Mouse (Mus musculus) heart, embryonic 15.5 days (tissue): ENCODE data around the gene Atxn7l3. TPM values are rescaled to one million over a fixed set of nuclear protein-coding genes. Genes with fewer than 3 reads are reported as not detected.

Experiments
- ATAC-seq: fragments of 200-750 bp; cut with Nextera tagmentation; replicated peaks from 2 replicates; pipeline ENCODE4 v1.8.0; 2017; ENCODE audit warnings: low read depth, moderate TSS enrichment; ENCODE audit not compliant: insufficient number of reproducible peaks, insufficient read depth, low FRiP score
- H3K27ac ChIP-seq: fragments of 300-500 bp; sonication (generic); 2 replicates; pipeline ENCODE4 v1.5.1; 2015; ENCODE audit warnings: mild to moderate bottlenecking, inconsistent platforms
- H3K27me3 ChIP-seq: fragments of 300-500 bp; sonication (generic); 2 replicates; pipeline ENCODE4 v1.6.1; 2015; ENCODE audit warnings: inconsistent platforms
- H3K36me3 ChIP-seq: fragments of 300-500 bp; sonication (generic); 2 replicates; pipeline ENCODE4 v1.6.1; 2015; ENCODE audit warnings: mild to moderate bottlenecking, inconsistent platforms
- H3K4me1 ChIP-seq: fragments of 300-500 bp; sonication (generic); replicated peaks from 2 replicates; pipeline ENCODE4 v1.6.1; 2015; ENCODE audit warnings: inconsistent platforms
- H3K4me2 ChIP-seq: fragments of 300-500 bp; sonication (generic); 2 replicates; pipeline ENCODE4 v1.6.1; 2015; ENCODE audit warnings: inconsistent platforms, mild to moderate bottlenecking, moderate library complexity
- H3K4me3 ChIP-seq: fragments of 300-500 bp; sonication (generic); 2 replicates; pipeline ENCODE4 v1.5.1; 2015; ENCODE audit warnings: mild to moderate bottlenecking, inconsistent platforms
- H3K9ac ChIP-seq: fragments of 300-500 bp; sonication (generic); 2 replicates; pipeline ENCODE4 v1.6.1; 2015; ENCODE audit warnings: mild to moderate bottlenecking, inconsistent platforms
- H3K9me3 ChIP-seq: fragments of 300-500 bp; sonication (generic); replicated peaks from 2 replicates; pipeline ENCODE4 v1.6.1; 2016; ENCODE audit warnings: inconsistent platforms
- WGBS: fragments of 180-500 bp; shearing (Covaris S2); methylation state at CpG from one replicate; pipeline ENCODE4 v1.1.7; 2015; ENCODE audit warnings: mixed read lengths; 5-methylcytosine and 5-hydroxymethylcytosine counted together
- polyA plus RNA-seq: library from polyadenylated mRNA; unstranded; fragments of >200 nt; fragmentation: Nextera tagmentation; extraction: Ambion mirVana; gene quantifications from 2 replicates; pipeline ENCODE4 v1.2.1, GENCODE M21; 2015

The Atxn7l3 gene
- polyA plus RNA-seq, 1 experiment from 2014 or later, result 6.8 TPM

DNA sequence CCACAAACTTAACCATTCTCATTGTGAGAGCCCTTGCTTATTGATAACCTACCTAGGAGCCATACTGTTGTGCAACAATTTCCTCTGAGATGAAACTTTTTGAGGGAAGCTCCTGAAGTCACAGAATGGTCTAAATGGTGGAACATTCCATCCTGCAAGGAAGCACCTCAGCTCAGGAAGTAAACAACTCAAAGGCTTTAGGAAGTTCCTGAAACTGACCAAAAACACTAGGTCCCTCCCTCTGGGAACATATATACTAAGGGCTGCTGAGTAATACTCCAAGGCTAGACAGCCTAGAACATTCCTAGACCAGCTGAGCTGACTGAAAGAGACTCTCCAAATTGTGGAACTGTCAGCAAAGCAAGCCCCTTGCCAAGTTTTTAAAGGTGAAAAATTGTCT lies 36.6 kb upstream of the Atxn7l3 start:
- no peak overlapping the region for H3K27ac ChIP-seq
- no peak overlapping the region for H3K4me2 ChIP-seq
- ATAC-seq, result no peak

DNA sequence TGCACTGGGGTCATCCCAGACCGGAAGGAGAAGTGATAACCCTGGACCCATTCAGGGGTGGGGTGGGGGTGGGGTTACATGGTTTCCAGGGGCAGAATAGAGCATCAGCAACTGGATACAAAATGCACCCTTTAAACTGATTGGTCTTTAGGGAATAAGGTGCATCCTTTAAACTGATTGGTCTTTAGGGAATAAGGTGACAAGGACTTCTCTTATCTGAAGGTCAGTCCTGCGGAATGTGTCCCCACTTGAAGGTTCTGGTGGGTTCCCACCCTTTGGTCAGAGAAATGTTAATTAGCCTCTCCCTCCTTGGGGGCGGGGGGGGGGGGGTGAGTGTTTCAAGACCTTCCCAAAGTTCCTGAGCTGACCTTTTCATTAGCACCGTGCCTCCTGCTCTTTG lies 35.4 kb upstream of the Atxn7l3 start:
- Histone ChIP-seq H3K36me3 (no peaks in the 10 kb centered on the region), H3K9ac (no peak overlapping the region), H3K4me2 (no peak overlapping the region), H3K4me3 (no peak overlapping the region), H3K27me3 (no peaks in the 10 kb centered on the region), H3K4me1 (peaks cover 7% of the 10 kb centered on the region), H3K27ac (no peak overlapping the region), H3K9me3 (no peaks in the 10 kb centered on the region)
- ATAC-seq, result no peak
- WGBS, result 36% methylated on average over 4 of the region's 4 CpGs

More for the DNA sequence above, 36.6 kb upstream of the Atxn7l3 start:
- Histone ChIP-seq H3K36me3 (no peaks in the 10 kb centered on the region), H3K9me3 (no peaks in the 10 kb centered on the region), H3K4me3 (no peak overlapping the region), H3K4me1 (peaks cover 9% of the 10 kb centered on the region), H3K9ac (no peak overlapping the region), H3K27me3 (no peaks in the 10 kb centered on the region)

DNA sequence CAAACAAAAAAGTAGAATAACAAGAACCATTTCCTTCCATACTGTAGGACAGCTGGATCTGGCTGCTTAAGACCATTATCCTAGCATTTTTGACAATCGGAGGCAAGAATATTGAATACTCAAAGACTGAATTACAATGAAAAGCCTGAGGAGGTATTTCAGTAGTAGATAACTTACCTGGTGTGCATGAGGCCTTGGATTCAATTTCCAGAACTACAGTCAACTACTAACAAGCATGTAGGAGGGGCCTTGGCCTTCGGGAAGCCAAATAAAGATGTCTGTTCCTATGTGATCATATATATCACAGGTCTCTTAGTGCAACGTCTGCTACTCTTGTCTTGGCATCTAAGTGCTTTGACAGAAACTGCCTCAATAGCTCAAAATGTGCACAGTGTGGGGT lies 33.6 kb upstream of the Atxn7l3 start:
- H3K4me3 ChIP-seq, result no peak overlapping the region
- no peaks in the 10 kb centered on the region for H3K9me3 ChIP-seq
- no peak overlapping the region for H3K9ac ChIP-seq
- no peaks in the 10 kb centered on the region for H3K36me3 ChIP-seq
- no peak overlapping the region for H3K27ac ChIP-seq
- ATAC-seq, result no peak
- WGBS, result 74% methylated on average over 3 of the region's 3 CpGs
- peaks cover 2% of the 10 kb centered on the region for H3K4me1 ChIP-seq
- no peak overlapping the region for H3K4me2 ChIP-seq
- H3K27me3 ChIP-seq, result no peaks in the 10 kb centered on the region

DNA sequence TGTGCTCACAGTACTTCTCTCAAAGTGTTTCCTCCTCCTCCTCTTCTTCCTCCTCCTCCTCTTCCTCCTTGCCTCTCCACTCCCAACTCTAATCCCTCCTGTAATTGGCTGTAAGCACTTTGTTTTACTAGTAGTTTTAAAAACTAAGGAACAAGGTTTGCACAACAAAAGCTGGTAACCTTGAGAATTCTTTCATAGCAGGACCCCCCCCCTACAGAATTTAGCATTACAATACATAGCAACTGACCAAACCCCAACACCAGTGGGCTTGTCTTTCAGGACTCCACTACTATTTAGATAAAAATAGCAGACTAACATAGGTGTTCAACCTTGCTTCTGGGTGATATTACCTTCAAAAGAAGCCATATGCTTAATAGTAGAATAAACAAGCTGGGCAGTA lies 33.1 kb upstream of the Atxn7l3 start:
- ATAC-seq, result no peak
- no peaks in the 10 kb centered on the region for H3K9me3 ChIP-seq

DNA sequence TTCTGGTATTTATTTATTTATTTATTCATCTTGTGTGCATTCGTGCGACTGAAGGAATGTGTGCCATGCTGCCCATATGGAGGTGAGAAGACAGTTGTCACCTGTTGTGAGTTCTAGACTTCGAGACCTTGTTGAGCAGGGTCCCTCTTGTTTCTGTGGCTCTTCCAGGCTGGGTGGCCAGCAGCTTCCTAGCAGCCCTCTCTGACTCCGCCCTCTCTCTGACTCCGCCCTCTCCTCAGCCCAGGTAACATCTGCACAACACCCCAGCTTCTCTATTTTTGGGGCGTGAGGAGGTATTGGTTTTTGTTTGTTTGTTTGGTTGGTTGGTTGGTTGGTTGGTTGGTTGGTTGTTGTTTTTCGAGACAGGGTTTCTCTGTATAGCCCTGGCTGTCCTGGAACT lies 31.4 kb upstream of the Atxn7l3 start:
- no peaks in the 10 kb centered on the region for H3K36me3 ChIP-seq
- H3K9ac ChIP-seq, result no peak overlapping the region
- H3K4me3 ChIP-seq, result no peak overlapping the region
- H3K27me3 ChIP-seq, result no peaks in the 10 kb centered on the region
- no peaks in the 10 kb centered on the region for H3K9me3 ChIP-seq
- WGBS, result 74% methylated on average over 7 of the region's 7 CpGs
- H3K27ac ChIP-seq, result no peak overlapping the region
- no peaks in the 10 kb centered on the region for H3K4me1 ChIP-seq
- H3K4me2 ChIP-seq, result no peak overlapping the region
- ATAC-seq, result no peak

More for the DNA sequence above, 33.1 kb upstream of the Atxn7l3 start:
- no peaks in the 10 kb centered on the region for H3K27me3 ChIP-seq
- H3K4me1 ChIP-seq, result no peaks in the 10 kb centered on the region
- H3K4me2 ChIP-seq, result no peak overlapping the region
- H3K9ac ChIP-seq, result no peak overlapping the region
- no peak overlapping the region for H3K27ac ChIP-seq
- H3K4me3 ChIP-seq, result no peak overlapping the region
- no peaks in the 10 kb centered on the region for H3K36me3 ChIP-seq

DNA sequence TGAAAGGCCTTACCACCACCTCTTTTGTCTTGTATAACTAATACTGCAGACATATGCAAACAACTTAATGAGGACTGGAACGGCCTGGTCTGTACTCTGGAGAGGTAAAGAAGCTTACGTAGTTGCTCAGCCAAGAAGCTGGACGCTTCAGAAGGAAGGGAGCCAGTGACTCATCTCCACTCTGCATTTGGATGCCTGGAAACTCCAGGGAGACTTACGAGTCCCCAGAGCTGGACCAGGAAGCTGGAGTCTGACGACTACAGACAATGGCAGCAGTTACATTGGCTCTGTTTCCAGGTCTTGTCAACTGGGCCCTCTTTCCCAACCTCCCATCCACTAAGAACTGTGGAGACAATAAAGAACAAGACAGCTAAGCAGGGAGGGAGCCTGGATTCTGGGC lies 30.8 kb upstream of the Atxn7l3 start:
- no peaks in the 10 kb centered on the region for H3K27me3 ChIP-seq
- H3K4me2 ChIP-seq, result no peak overlapping the region
- H3K27ac ChIP-seq, result no peak overlapping the region
- H3K4me1 ChIP-seq, result no peaks in the 10 kb centered on the region
- no peak for ATAC-seq
- no peaks in the 10 kb centered on the region for H3K9me3 ChIP-seq
- WGBS, result 49% methylated on average over 5 of the region's 5 CpGs
- H3K36me3 ChIP-seq, result no peaks in the 10 kb centered on the region
- no peak overlapping the region for H3K9ac ChIP-seq
- H3K4me3 ChIP-seq, result no peak overlapping the region

DNA sequence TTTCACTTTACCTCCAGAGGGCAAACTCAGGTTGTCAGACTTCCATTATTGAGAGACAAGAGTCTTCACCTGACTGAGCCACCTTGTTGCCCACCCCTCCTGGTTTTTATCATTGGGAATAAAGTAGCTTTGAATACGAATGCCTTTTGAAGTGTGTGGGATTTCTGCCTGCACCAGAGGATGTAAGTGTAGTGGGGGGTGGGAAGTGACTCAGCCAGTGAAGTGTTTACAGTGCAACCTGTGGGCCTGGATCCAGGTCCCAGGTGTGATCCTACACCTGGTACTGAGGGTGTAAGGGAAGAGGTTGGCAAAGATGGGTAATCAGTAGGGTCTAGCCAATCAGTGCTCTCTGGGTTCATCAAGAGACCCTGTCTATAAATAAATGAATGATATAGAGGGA lies 27.1 kb upstream of the Atxn7l3 start:
- H3K4me1 ChIP-seq, result peaks cover 10% of the 10 kb centered on the region
- H3K36me3 ChIP-seq, result no peaks in the 10 kb centered on the region
- H3K4me2 ChIP-seq, result no peak overlapping the region
- 73% methylated on average over 1 of the region's 1 CpGs for WGBS
- H3K9me3 ChIP-seq, result no peaks in the 10 kb centered on the region
- no peak for ATAC-seq
- no peak overlapping the region for H3K27ac ChIP-seq
- H3K4me3 ChIP-seq, result no peak overlapping the region
- no peak overlapping the region for H3K9ac ChIP-seq
- no peaks in the 10 kb centered on the region for H3K27me3 ChIP-seq

DNA sequence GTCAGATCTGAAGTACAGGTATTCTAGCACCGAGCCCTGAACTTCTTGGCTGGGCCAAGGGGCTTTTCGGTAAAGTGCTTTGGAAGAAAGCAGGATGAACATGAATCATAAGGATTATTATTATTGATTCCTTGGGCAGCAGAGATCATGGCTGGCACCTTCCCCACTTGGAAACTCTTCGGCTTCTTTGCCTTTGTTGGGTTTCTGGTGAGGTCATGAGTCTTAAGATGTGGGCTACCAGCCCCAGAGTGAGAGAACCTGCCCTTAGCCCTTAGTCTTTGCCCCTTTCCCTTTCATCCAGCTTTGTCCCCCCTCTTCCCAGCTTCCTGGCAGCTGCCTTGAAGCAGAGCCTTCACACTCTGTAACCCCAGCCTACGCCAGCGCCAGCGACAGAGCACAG lies 25.5 kb upstream of the Atxn7l3 start:
- Histone ChIP-seq H3K27ac (no peak overlapping the region), H3K36me3 (no peaks in the 10 kb centered on the region), H3K4me1 (peaks cover 10% of the 10 kb centered on the region), H3K4me2 (no peak overlapping the region), H3K9ac (no peak overlapping the region), H3K4me3 (no peak overlapping the region), H3K9me3 (no peaks in the 10 kb centered on the region), H3K27me3 (no peaks in the 10 kb centered on the region)
- 76% methylated on average over 6 of the region's 6 CpGs for WGBS
- no peak for ATAC-seq

DNA sequence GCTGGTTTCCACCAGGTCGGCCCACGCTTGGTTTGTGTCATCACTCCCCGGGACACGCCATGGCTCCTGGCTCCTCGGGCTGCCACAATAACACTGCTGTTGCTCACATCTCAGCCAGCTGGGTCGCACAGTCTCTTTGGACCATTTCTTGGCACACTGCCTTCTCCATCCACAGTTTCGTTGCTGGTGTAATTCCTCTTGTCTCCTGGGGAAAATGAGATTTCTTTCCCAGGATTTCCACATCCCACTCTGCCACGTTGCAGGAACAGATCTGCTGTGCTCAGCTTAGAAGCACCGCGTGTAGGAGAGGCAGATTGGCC lies 24.2 kb upstream of the Atxn7l3 start:
- Histone ChIP-seq H3K27ac (peak overlapping the region; percentile 100), H3K36me3 (no peaks in the 10 kb centered on the region), H3K4me2 (peak overlapping the region; percentile 95), H3K4me1 (peaks cover 18% of the 10 kb centered on the region), H3K9me3 (no peaks in the 10 kb centered on the region), H3K4me3 (peak overlapping the region; percentile 99), H3K27me3 (no peaks in the 10 kb centered on the region), H3K9ac (peak overlapping the region; percentile 100)
- whole genome bisulfite sequencing, result 11% methylated on average over 10 of the region's 10 CpGs
- no peak for ATAC-seq

DNA sequence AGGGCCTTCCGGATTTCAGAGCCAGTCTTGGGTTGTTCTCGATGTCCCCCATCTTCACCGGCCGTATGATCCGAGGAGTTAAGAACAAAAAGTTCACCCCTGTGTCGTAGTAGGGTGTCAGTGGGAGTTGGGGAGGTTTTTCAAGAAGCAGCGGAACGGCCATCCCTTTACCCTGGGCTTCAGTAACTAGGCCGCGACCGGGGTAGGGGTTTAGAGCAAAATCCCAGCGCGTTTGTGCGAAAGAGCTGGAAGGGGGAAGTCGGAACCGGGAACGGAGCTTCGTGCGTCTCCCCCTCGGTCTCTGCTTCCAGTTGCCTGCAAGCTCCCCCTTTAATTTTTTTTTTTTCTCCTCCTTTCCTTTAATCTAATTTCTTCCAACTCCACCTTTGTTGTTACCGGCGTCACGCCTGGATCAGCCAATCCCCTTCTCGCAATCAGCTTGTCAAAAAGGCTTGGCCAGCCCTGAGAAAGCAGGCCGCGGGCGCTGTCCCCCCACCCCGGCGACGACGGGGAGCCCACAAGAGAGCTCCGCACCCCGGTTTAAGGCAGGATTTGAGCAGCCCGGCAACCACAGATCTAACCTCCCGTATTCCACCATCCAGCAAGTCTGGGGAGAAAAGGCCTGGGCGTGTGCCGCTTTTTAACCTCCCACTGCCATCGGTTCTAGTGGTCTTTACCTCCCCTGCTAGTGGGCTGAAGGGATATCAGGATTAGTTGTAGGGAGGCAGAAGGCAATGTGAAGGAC lies 23.7 kb upstream of the Atxn7l3 start:
- Histone ChIP-seq H3K27me3 (no peaks in the 10 kb centered on the region), H3K9ac (peak overlapping the region; percentile 100), H3K36me3 (0 out of 2 replicates have a peak, but pooled peaks cover 5% of the 10 kb centered on the region), H3K4me2 (peak overlapping the region; percentile 95), H3K27ac (peak overlapping the region; percentile 100), H3K4me3 (peak overlapping the region; percentile 99), H3K9me3 (no peaks in the 10 kb centered on the region), H3K4me1 (peaks cover 24% of the 10 kb centered on the region)
- WGBS, result under 1% methylated on average over 38 of the region's 38 CpGs
- ATAC-seq, result no peak

DNA sequence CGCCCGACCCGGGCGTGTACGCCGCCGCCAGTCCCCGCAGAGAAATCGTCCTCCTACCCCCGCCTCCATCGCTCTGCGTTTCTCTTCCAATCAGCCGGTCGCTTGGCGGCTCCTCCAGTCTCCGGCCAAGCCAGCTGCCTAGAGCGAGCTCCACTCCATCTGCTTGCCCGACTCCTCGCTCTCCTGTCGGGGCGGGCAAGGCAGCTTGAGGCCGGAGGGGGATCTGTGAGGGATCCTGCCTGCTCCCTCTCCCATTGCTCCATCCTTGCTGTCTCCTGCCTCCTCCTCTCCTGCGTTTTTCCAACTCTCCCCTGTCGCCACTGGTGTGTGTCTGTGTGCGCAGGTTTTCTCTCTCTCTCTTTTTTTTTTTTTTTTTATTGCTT lies 23.0 kb upstream of the Atxn7l3 start, which contains the start of gene Ubtf:
Gene Ubtf (minus strand): TSS at position 333 of the 383 bp plus-strand sequence.
- under 1% methylated on average over 24 of the region's 25 CpGs for WGBS
- Histone ChIP-seq H3K36me3 (peaks cover 10% of the 10 kb centered on the region), H3K4me1 (peaks cover 24% of the 10 kb centered on the region), H3K27ac (peak within 1 kb of the TSS; percentile 100), H3K27me3 (no peaks in the 10 kb centered on the region), H3K4me3 (peak within 1 kb of the TSS; percentile 99), H3K9ac (peak within 1 kb of the TSS; percentile 100), H3K4me2 (peak within 1 kb of the TSS; percentile 95), H3K9me3 (no peaks in the 10 kb centered on the region)
- 0 out of 2 replicates have a peak, but pooled peaks have one; percentile 15 for ATAC-seq
